29 mouse cellular contexts compared by ENCODE assay signal in the genomic region with DNA sequence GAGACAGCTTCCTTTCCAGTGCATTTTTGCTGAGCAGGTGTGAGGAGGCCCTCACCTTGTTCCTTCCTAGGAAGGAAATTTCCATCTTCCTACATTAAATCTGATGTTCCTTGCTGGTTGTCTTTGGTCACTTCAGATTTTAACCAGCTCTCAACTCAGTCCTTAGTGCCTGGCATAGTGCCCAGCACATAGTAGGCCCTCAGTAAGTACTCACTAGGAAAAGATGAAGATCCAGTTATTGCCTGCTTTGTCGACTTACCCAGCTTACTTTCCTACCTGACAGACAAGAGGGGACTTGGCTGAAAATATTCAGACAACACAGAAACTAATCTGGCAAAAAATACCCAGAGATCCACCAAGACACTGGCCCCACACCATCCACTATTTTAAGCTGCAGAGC. TPM values are rescaled to one million over a fixed set of nuclear protein-coding genes. Genes with fewer than 3 reads are reported as not detected.
A peak's percentile ranks its signal among the peaks of the same experiment; 100 is the strongest.
DNase-seq lines count a peak whose midpoint lies in the region; ATAC-seq and TF ChIP-seq lines count a peak whose summit lies in the region.
"Had no signal": no experiment of that assay in that cellular context is flagged by ENCODE, and none has a peak within 500 bp of the region (broad histone marks: within the 10 kb centered on the region; RNA-seq: fewer than 3 reads in every experiment).

No protein-coding gene starts in this region.

- no peaks in the 10 kb centered on the region for H3K9me3 ChIP-seq in heart, embryonic 14.5 days (ENCODE audit: control insufficient read depth, low read length)
- H3K9me3 ChIP-seq in heart, embryonic 10.5 days = no peaks in the 10 kb centered on the region
- no peaks in the 10 kb centered on the region for H3K9me3 ChIP-seq in lung, embryonic 14.5 days (ENCODE audit: low read depth, low read length)
- no peaks in the 10 kb centered on the region for H3K9me3 ChIP-seq in stomach, embryonic 14.5 days (ENCODE audit: control insufficient read depth, low read depth, low read length)
- H3K9me3 ChIP-seq in stomach, postnatal 0 days (ENCODE audit: control insufficient read depth, low read length) = no peaks in the 10 kb centered on the region
- H3K9me3 ChIP-seq in stomach, embryonic 16.5 days (replicated peaks; ENCODE audit: control insufficient read depth, low read length) = no peaks in the 10 kb centered on the region
- H3K9me3 ChIP-seq: embryonic facial prominence, embryonic 10.5 days; embryonic facial prominence, embryonic 15.5 days; forebrain, embryonic 12.5 days; hindbrain, embryonic 13.5 days; limb, embryonic 12.5 days; liver, embryonic 12.5 days had no signal

- peaks cover 30% of the 10 kb centered on the region for H3K36me3 ChIP-seq in heart, embryonic 14.5 days (ENCODE audit: control insufficient read depth, insufficient read depth, low read length)
- peaks cover 22% of the 10 kb centered on the region for H3K36me3 ChIP-seq in heart, embryonic 10.5 days
- peaks cover 24% of the 10 kb centered on the region; the same call in 1 of the 2 replicates for H3K36me3 ChIP-seq in lung, embryonic 14.5 days (ENCODE audit: insufficient read depth)
- peaks cover 13% of the 10 kb centered on the region; the same call in 1 of the 2 replicates for H3K36me3 ChIP-seq in stomach, embryonic 14.5 days (ENCODE audit: control insufficient read depth, insufficient read depth, low read length)
- H3K36me3 ChIP-seq in stomach, postnatal 0 days (ENCODE audit: control insufficient read depth, insufficient read depth, low read length) = peaks cover 6% of the 10 kb centered on the region; the same call in 1 of the 2 replicates
- peaks cover 5% of the 10 kb centered on the region; the same call in 1 of the 2 replicates for H3K36me3 ChIP-seq in stomach, embryonic 16.5 days (ENCODE audit: control insufficient read depth, insufficient read depth, low read length)

- no peak for ATAC-seq in heart, embryonic 14.5 days (ENCODE audit: insufficient number of reproducible peaks, insufficient read depth, low FRiP score, low read depth)
- ATAC-seq in lung, embryonic 14.5 days (ENCODE audit: insufficient read depth) = no peak
- no peak for ATAC-seq in stomach, embryonic 14.5 days (ENCODE audit: insufficient number of reproducible peaks, insufficient read depth, low FRiP score, low read depth)
- no peak for ATAC-seq in stomach, postnatal 0 days (ENCODE audit: low FRiP score, low TSS enrichment)
- no peak for ATAC-seq in stomach, embryonic 16.5 days (ENCODE audit: insufficient read depth, low FRiP score)
- ATAC-seq: forebrain, postnatal 0 days; liver, embryonic 12.5 days; liver, postnatal 0 days; Patski had no signal

- peak overlapping the region in 1 of 2 experiments; percentile 35; a peak in 1 of 4 replicates for H3K27ac ChIP-seq in heart, embryonic 14.5 days (replicated peaks in 1 of 2; ENCODE audit: control insufficient read depth in 1 of 2, insufficient read depth in 1 of 2, low read depth in 2 of 2, low read length in 2 of 2)
- H3K27ac ChIP-seq in heart, embryonic 10.5 days = no peak overlapping the region
- H3K27ac ChIP-seq in lung, embryonic 14.5 days (ENCODE audit: low read depth) = peak overlapping the region; percentile 75
- H3K27ac ChIP-seq in stomach, embryonic 14.5 days (ENCODE audit: low read length) = peak overlapping the region; percentile 92
- no peak overlapping the region for H3K27ac ChIP-seq in stomach, postnatal 0 days (replicated peaks)
- peak overlapping the region; percentile 89 for H3K27ac ChIP-seq in stomach, embryonic 16.5 days (ENCODE audit: low read length)
- H3K27ac ChIP-seq: forebrain, embryonic 12.5 days; hindbrain, embryonic 13.5 days; kidney, postnatal 0 days; limb, embryonic 12.5 days; liver, embryonic 12.5 days had no signal

- 0 out of 2 replicates have a peak overlapping the region, but pooled peaks have one; percentile 5 for H3K9ac ChIP-seq in heart, embryonic 14.5 days (ENCODE audit: low read length)
- H3K9ac ChIP-seq in lung, embryonic 14.5 days = no peak overlapping the region
- no peak overlapping the region for H3K9ac ChIP-seq in stomach, embryonic 14.5 days (replicated peaks; ENCODE audit: low read depth, low read length)
- H3K9ac ChIP-seq in stomach, postnatal 0 days (ENCODE audit: low read length) = no peak overlapping the region
- H3K9ac ChIP-seq in stomach, embryonic 16.5 days (ENCODE audit: low read length) = no peak overlapping the region; the same call in 1 of the 2 replicates
- H3K9ac ChIP-seq: embryonic facial prominence, embryonic 15.5 days; forebrain, embryonic 12.5 days; forebrain, postnatal 0 days; hindbrain, embryonic 13.5 days; limb, embryonic 12.5 days; liver, embryonic 12.5 days; liver, postnatal 0 days had no signal

- 52% methylated on average over 1 of the region's 1 CpGs for WGBS in heart, embryonic 14.5 days
- WGBS in heart, embryonic 10.5 days = 88% methylated on average over 1 of the region's 1 CpGs
- 65% methylated on average over 1 of the region's 1 CpGs for whole genome bisulfite sequencing in lung, embryonic 14.5 days
- 52% methylated on average over 1 of the region's 1 CpGs for WGBS in stomach, embryonic 14.5 days
- 41% methylated on average over 1 of the region's 1 CpGs for WGBS in stomach, postnatal 0 days
- 54% methylated on average over 1 of the region's 1 CpGs for WGBS in stomach, embryonic 16.5 days

- no peak for TF ChIP-seq EP300 in stomach, postnatal 0 days (optimal IDR thresholded peaks at IDR 0.05)

- no peaks in the 10 kb centered on the region for H3K27me3 ChIP-seq in heart, embryonic 14.5 days (ENCODE audit: control insufficient read depth, insufficient read depth, low read length)
- no peaks in the 10 kb centered on the region for H3K27me3 ChIP-seq in heart, embryonic 10.5 days (ENCODE audit: insufficient read depth, poor library complexity, severe bottlenecking)
- no peaks in the 10 kb centered on the region for H3K27me3 ChIP-seq in lung, embryonic 14.5 days (ENCODE audit: insufficient read depth, low read length)
- H3K27me3 ChIP-seq in stomach, embryonic 14.5 days (ENCODE audit: control insufficient read depth, insufficient read depth, low read length) = no peaks in the 10 kb centered on the region
- H3K27me3 ChIP-seq in stomach, postnatal 0 days (ENCODE audit: control insufficient read depth, insufficient read depth, low read length) = no peaks in the 10 kb centered on the region
- no peaks in the 10 kb centered on the region for H3K27me3 ChIP-seq in stomach, embryonic 16.5 days (ENCODE audit: control insufficient read depth, insufficient read depth, low read length)
- H3K27me3 ChIP-seq: embryonic facial prominence, embryonic 15.5 days; forebrain, embryonic 12.5 days; hindbrain, embryonic 13.5 days; limb, embryonic 12.5 days; liver, embryonic 12.5 days; Patski had no signal

- no peak overlapping the region for H3K4me2 ChIP-seq in heart, embryonic 14.5 days (ENCODE audit: low read length)
- no peak overlapping the region for H3K4me2 ChIP-seq in lung, embryonic 14.5 days
- no peak overlapping the region for H3K4me2 ChIP-seq in stomach, embryonic 14.5 days (replicated peaks; ENCODE audit: low read depth, low read length)
- no peak overlapping the region for H3K4me2 ChIP-seq in stomach, postnatal 0 days (replicated peaks; ENCODE audit: low read depth)
- no peak overlapping the region for H3K4me2 ChIP-seq in stomach, embryonic 16.5 days (ENCODE audit: low read depth, low read length)
- H3K4me2 ChIP-seq: embryonic facial prominence, embryonic 15.5 days; forebrain, embryonic 12.5 days; heart, embryonic 11.5 days; hindbrain, embryonic 13.5 days; limb, embryonic 12.5 days; liver, embryonic 12.5 days had no signal

- no peak for DNase-seq in heart, embryonic 10.5 days (ENCODE audit: low spot score)
- no peak for DNase-seq in lung, embryonic 14.5 days
- DNase-seq in lung, postnatal 25 days (ENCODE audit: low spot score) = no peak
- DNase-seq in stomach, postnatal 0 days (ENCODE audit: low spot score) = no peak
- no peak for DNase-seq in kidney, adult 8-10 months
- DNase-seq: adrenal gland, postnatal 10 days; B cell, adult 2 months; cerebellum, adult 8-10 months; cerebellum, postnatal 25 days; forebrain, postnatal 0 days; gastrocnemius, postnatal 10 days; heart, postnatal 4 days; kidney, adult 2 months; kidney, postnatal 4 days; layer of hippocampus, adult 9-11 months; liver, postnatal 0 days; midbrain, embryonic 14.5 days had no signal

- TF ChIP-seq CTCF in lung, embryonic 14.5 days (IDR thresholded peaks at IDR 0.05; ENCODE audit: low read depth) = no peak
- TF ChIP-seq CTCF in stomach, postnatal 0 days (IDR thresholded peaks at IDR 0.05; ENCODE audit: low read depth) = no peak

- H3K4me1 ChIP-seq in heart, embryonic 14.5 days (ENCODE audit: control insufficient read depth in 2 of 2, insufficient read depth in 2 of 2, low read length in 2 of 2) = peaks cover 16 to 31% of the 10 kb centered on the region in 2 experiments
- H3K4me1 ChIP-seq in heart, embryonic 10.5 days = peaks cover 33% of the 10 kb centered on the region
- H3K4me1 ChIP-seq in lung, embryonic 14.5 days (ENCODE audit: insufficient read depth) = peaks cover 34% of the 10 kb centered on the region
- H3K4me1 ChIP-seq in stomach, embryonic 14.5 days (ENCODE audit: control insufficient read depth, insufficient read depth, low read length) = peaks cover 48% of the 10 kb centered on the region
- peaks cover 17% of the 10 kb centered on the region for H3K4me1 ChIP-seq in stomach, postnatal 0 days (replicated peaks; ENCODE audit: control insufficient read depth, insufficient read depth)
- peaks cover 54% of the 10 kb centered on the region for H3K4me1 ChIP-seq in stomach, embryonic 16.5 days (ENCODE audit: control insufficient read depth, insufficient read depth, low read length)

- H3K4me3 ChIP-seq in heart, embryonic 14.5 days (ENCODE audit: control insufficient read depth in 1 of 2, insufficient read depth in 1 of 2, low read depth in 1 of 2, low read length in 2 of 2) = no peak overlapping the region
- H3K4me3 ChIP-seq in heart, embryonic 10.5 days = no peak overlapping the region
- H3K4me3 ChIP-seq in lung, embryonic 14.5 days (ENCODE audit: low read depth, low read length) = no peak overlapping the region
- H3K4me3 ChIP-seq in stomach, embryonic 14.5 days (ENCODE audit: low read depth, low read length) = no peak overlapping the region
- H3K4me3 ChIP-seq in stomach, postnatal 0 days (ENCODE audit: low read depth, low read length) = no peak overlapping the region
- no peak overlapping the region for H3K4me3 ChIP-seq in stomach, embryonic 16.5 days (replicated peaks; ENCODE audit: low read length)
- H3K4me3 ChIP-seq: embryonic facial prominence, embryonic 10.5 days; embryonic facial prominence, embryonic 15.5 days; forebrain, embryonic 12.5 days; hindbrain, embryonic 13.5 days; limb, embryonic 12.5 days; liver, embryonic 12.5 days had no signal

RNA-seq across cellular contexts. Expression of a gene that starts 8.6 kb away (rescaled TPM):
- 103 and 125 TPM in 2 replicates for polyA plus RNA-seq in heart, embryonic 14.5 days (2014; fragmentation: Nextera tagmentation; extraction: Ambion mirVana)
- 90.2 and 114 TPM in 2 replicates for polyA plus RNA-seq in heart, embryonic 10.5 days (2016; fragmentation: Nextera tagmentation; extraction: Ambion mirVana)
- polyA plus RNA-seq in lung, embryonic 14.5 days (2014; fragmentation: Nextera tagmentation; extraction: Ambion mirVana) = 190 and 192 TPM in 2 replicates
- 228 and 245 TPM in 2 replicates for polyA plus RNA-seq in stomach, embryonic 14.5 days (2014; fragmentation: Nextera tagmentation; extraction: Ambion mirVana)
- polyA plus RNA-seq in stomach, postnatal 0 days (2015; fragmentation: Nextera tagmentation; extraction: Ambion mirVana) = 90.8 and 98.5 TPM in 2 replicates
- polyA plus RNA-seq in stomach, embryonic 16.5 days (2015; fragmentation: Nextera tagmentation; extraction: Ambion mirVana) = 137 and 140 TPM in 2 replicates

Comparison
In these comparisons a context has a peak if more than half of its experiments do, and no peak if none do; other contexts are left out.
1. H3K27ac ChIP-seq: peak in lung, embryonic 14.5 days (single experiment), stomach, embryonic 14.5 days (single experiment) and stomach, embryonic 16.5 days (single experiment); none in heart, embryonic 10.5 days (single experiment) and stomach, postnatal 0 days (single experiment).